Mouse (Mus musculus): ENCODE data around the gene Zcchc3. TPM values are rescaled to one million over a fixed set of nuclear protein-coding genes. Genes with fewer than 3 reads are reported as not detected.

Gene Zcchc3
- 13.4 and 15.3 TPM in 2 replicates for polyA plus RNA-seq (2015; fragmentation: Nextera tagmentation; extraction: Ambion mirVana)

DNA sequence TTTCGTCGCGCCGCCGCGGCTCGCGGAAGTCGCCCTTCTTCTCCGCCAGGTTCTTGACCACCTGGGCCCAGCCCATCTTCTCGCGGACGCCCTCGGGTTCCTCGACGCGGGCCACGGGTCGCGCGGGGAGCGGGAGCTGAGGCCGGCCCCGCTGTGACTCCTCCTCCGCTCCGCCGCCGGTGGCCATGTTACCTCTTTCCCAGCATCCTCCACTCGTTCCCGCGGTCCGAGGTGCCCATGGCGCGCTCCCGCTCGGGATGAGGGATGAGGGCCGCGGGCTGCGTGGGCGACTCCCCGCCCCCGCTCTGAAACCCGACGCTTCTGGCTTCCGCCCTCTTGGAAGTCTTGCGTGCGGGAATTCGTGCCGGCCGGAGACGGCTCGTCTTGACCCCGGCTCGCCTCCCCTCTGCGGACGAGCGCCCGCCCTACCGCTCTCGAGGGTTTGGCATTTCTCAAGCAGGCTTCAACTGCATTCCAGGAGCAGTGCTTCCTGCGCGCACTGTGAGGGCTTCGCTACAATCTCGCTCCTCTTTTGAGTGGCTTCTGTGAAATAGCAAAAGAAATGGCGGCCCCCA lies at the start of gene Zcchc3:
Gene Zcchc3 (minus strand): TSS at position 437 of the 575 bp plus-strand sequence.

DNA sequence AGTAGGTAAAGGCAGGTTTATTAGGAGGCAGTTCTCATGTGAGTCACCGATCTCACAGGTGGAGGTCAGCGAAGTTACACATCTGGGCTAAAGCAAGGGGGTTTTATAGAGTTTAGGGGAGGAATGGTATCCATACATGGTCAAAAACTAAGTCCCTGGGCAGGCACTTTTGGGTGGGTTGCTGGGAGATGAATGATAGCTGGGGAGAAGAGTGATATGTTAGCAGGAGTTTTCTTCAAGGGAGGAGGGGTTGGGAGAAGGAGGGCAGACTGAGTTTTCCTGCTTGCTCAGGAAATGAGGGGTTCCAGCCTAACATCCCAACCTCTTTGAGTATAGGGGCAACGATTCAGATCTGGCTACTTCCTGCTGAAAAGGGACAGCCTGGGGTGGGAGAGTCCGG lies 460 bp upstream of the Zcchc3 start, which contains the start of gene 6820408C15Rik:
Gene 6820408C15Rik (plus strand): TSS at position 301 of the 400 bp plus-strand sequence.

DNA sequence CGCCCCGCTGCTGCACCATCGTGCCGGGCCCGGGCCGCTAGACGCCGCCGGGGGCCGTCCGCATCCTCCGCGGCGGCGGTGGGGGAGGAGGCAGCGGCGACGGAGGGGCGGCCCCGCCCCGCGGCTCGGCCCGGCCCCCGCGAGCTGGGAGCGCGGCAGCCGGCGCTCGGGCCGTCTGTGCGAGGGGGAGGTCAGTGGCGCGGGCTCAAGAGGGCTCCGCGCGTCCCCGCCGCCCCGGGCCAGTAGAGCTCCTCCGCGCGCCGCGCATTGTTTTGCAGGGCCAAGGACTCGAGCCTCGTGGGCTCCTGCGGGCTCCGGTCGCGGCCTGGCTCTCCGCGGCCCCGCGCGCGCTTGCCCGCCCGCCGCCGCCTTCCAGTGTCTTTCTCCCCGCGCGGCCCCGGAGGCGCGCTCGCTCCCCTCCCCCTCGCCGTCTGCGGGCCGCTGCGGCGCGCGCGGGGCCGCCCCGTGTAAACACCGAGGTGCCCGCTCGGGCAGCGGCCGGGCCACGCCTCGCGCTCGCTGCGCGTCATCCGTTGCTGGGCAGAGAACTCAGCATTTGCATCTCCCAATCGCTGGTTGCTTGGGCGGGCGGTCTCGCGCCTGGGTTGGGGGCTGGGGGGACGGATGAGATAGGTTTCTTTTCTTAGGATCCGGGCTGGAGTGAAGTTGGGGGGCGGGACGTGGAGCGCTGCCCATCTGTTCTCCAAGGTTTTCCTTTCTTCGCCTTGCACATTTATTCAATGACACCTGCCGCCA lies 17.0 kb downstream of the Zcchc3 start, which contains the start of gene Sox12:
Gene Sox12 (minus strand): TSS at position 384 of the 756 bp plus-strand sequence.

DNA sequence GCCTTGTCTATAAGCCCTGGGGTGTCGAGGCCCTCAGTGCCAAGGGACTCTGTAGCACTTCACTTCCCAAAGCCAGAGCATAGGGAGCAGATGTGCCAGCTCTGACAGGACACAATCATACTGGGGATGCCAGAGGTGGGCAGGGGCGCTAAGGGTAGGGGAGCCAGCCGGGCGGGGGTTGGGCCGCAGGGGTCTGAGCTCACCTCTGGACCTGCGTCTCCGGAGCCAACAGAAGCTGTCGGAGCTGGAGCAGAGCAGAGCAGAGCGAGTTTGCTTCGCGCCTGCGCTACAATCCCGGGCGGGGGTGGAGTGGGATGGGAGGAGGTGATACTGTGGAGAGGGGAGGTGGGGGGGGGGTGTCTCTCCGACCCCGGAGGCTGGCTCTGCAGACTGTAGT lies 38.5 kb downstream of the Zcchc3 start, which contains the start of gene Nrsn2:
Gene Nrsn2 (minus strand): TSS at position 294 of the 397 bp plus-strand sequence.

Other genes with a start within 250 kb of the Zcchc3 start
- 49.3 and 50.8 TPM in 2 replicates for gene Csnk2a1, start 188.2 kb downstream of the Zcchc3 start, polyA plus RNA-seq (2015; fragmentation: Nextera tagmentation; extraction: Ambion mirVana)
- 27.5 and 29.0 TPM in 2 replicates for gene Tbc1d20, start 121.2 kb downstream of the Zcchc3 start, polyA plus RNA-seq (2015; fragmentation: Nextera tagmentation; extraction: Ambion mirVana)
- gene Rbck1, start 82.4 kb downstream of the Zcchc3 start, polyA plus RNA-seq (2015; fragmentation: Nextera tagmentation; extraction: Ambion mirVana), result 59.2 and 62.2 TPM in 2 replicates
- 2.9 and 3.7 TPM in 2 replicates for gene Trib3, start 71.0 kb downstream of the Zcchc3 start, polyA plus RNA-seq (2015; fragmentation: Nextera tagmentation; extraction: Ambion mirVana)
- gene Nrsn2, start 38.4 kb downstream of the Zcchc3 start, polyA plus RNA-seq (2015; fragmentation: Nextera tagmentation; extraction: Ambion mirVana), result not detected in 2 replicates
- gene Sox12, start 17.0 kb downstream of the Zcchc3 start, polyA plus RNA-seq (2015; fragmentation: Nextera tagmentation; extraction: Ambion mirVana), result 3.0 and 3.6 TPM in 2 replicates
- gene 6820408C15Rik, start 560 bp upstream of the Zcchc3 start, polyA plus RNA-seq (2015; fragmentation: Nextera tagmentation; extraction: Ambion mirVana), result 0.60 and 1.4 TPM in 2 replicates
- not detected in 2 replicates for gene Defb23, start 49.6 kb upstream of the Zcchc3 start, polyA plus RNA-seq (2015; fragmentation: Nextera tagmentation; extraction: Ambion mirVana)
- not detected in 2 replicates for gene Defb20, start 62.0 kb upstream of the Zcchc3 start, polyA plus RNA-seq (2015; fragmentation: Nextera tagmentation; extraction: Ambion mirVana)
- not detected in 2 replicates for gene Defb22, start 75.1 kb upstream of the Zcchc3 start, polyA plus RNA-seq (2015; fragmentation: Nextera tagmentation; extraction: Ambion mirVana)
- not detected in 2 replicates for gene Defb26, start 96.7 kb upstream of the Zcchc3 start, polyA plus RNA-seq (2015; fragmentation: Nextera tagmentation; extraction: Ambion mirVana)
- not detected in 2 replicates for gene Defb28, start 103.2 kb upstream of the Zcchc3 start, polyA plus RNA-seq (2015; fragmentation: Nextera tagmentation; extraction: Ambion mirVana)
- gene Defb29, start 125.1 kb upstream of the Zcchc3 start, polyA plus RNA-seq (2015; fragmentation: Nextera tagmentation; extraction: Ambion mirVana), result not detected in 2 replicates
- gene Gm17416, start 154.3 kb upstream of the Zcchc3 start, polyA plus RNA-seq (2015; fragmentation: Nextera tagmentation; extraction: Ambion mirVana), result not detected in 2 replicates
- not detected in 2 replicates for gene Defb21, start 157.7 kb upstream of the Zcchc3 start, polyA plus RNA-seq (2015; fragmentation: Nextera tagmentation; extraction: Ambion mirVana)
- gene Defb19, start 165.3 kb upstream of the Zcchc3 start, polyA plus RNA-seq (2015; fragmentation: Nextera tagmentation; extraction: Ambion mirVana), result not detected in 2 replicates
- gene Defb45, start 184.4 kb upstream of the Zcchc3 start, polyA plus RNA-seq (2015; fragmentation: Nextera tagmentation; extraction: Ambion mirVana), result not detected in 2 replicates
- gene Defb36, start 189.3 kb upstream of the Zcchc3 start, polyA plus RNA-seq (2015; fragmentation: Nextera tagmentation; extraction: Ambion mirVana), result not detected in 2 replicates
- gene Defb25, start 208.0 kb upstream of the Zcchc3 start, polyA plus RNA-seq (2015; fragmentation: Nextera tagmentation; extraction: Ambion mirVana), result 0.74 and 1.2 TPM in 2 replicates
- gene Rem1, start 211.9 kb upstream of the Zcchc3 start, polyA plus RNA-seq (2015; fragmentation: Nextera tagmentation; extraction: Ambion mirVana), result 9.2 TPM in 2 replicates

Data from urinary bladder, postnatal 0 days (tissue).